7 mouse cellular contexts compared by ENCODE assay signal in the genomic region with DNA sequence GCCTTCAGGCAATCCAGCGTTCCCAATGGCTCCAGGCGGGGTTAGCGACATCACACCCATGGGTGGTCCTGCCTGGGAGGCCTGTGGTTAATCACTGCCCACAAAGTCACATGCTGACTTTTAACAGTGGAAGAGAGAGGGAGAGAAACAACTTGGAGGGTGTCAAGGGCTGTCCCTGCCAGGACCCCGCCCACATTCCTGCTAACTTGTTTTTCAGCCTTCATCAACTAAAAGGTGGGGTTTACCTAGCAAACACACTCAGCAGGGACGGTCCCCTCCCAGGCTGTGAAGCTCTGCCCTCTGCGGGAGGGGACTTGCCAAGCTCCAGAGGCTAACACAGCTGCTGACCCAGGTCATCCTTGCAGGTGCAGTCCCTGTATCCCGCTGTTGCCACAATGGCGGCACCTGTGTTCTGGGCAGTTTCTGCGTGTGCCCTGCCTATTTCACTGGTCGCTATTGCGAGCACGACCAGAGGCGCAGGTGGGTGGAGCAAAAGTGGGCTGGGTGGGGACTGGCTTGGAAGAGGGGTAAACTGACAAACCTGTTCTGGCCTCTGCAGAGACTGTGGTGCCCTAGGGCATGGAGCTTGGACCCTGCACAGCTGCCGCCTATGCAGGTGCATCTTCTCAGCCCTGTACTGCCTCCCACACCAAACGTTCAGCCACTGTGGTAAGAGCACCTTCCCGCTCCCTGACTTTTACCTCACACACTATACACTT. TPM values are rescaled to one million over a fixed set of nuclear protein-coding genes. Genes with fewer than 3 reads are reported as not detected.
DNase-seq lines count a peak whose midpoint lies in the region; ATAC-seq and TF ChIP-seq lines count a peak whose summit lies in the region.

No protein-coding gene starts in this region.

- H3K9me3 ChIP-seq in ES-Bruce4 (replicated peaks; ENCODE audit: control insufficient read depth, insufficient read depth, low read length, poor library complexity, severe bottlenecking): no peaks in the 10 kb centered on the region
- no peaks in the 10 kb centered on the region for H3K9me3 ChIP-seq in hindbrain, embryonic 12.5 days (replicated peaks)
- no peaks in the 10 kb centered on the region for H3K9me3 ChIP-seq in limb, embryonic 15.5 days

- peak overlapping the region; percentile 35 for H3K4me2 ChIP-seq in hindbrain, embryonic 12.5 days (replicated peaks)
- peak overlapping the region; percentile 41 for H3K4me2 ChIP-seq in limb, embryonic 15.5 days

- H3K4me1 ChIP-seq in ES-Bruce4 (ENCODE audit: control insufficient read depth, insufficient read depth, low read length): peaks cover 3% of the 10 kb centered on the region
- peaks cover 12% of the 10 kb centered on the region for H3K4me1 ChIP-seq in hindbrain, embryonic 12.5 days
- peaks cover 7% of the 10 kb centered on the region for H3K4me1 ChIP-seq in limb, embryonic 15.5 days

- peak; percentile 89 for DNase-seq in ZHBTc4 (ENCODE audit: low read depth, low spot score)
- DNase-seq in retina, embryonic 14.5 days (ENCODE audit: low spot score): peak; percentile 34
- no peak for DNase-seq in cerebellum, adult 9-11 months
- no peak for DNase-seq in right cerebral cortex, postnatal 14 days

- H3K4me3 ChIP-seq in ES-Bruce4 (ENCODE audit: low read depth, low read length): peak overlapping the region; percentile 29
- H3K4me3 ChIP-seq in hindbrain, embryonic 12.5 days: peak overlapping the region; percentile 15; the same call in 1 of the 2 replicates
- H3K4me3 ChIP-seq in limb, embryonic 15.5 days: peak overlapping the region; percentile 22

- ATAC-seq in hindbrain, embryonic 12.5 days (ENCODE audit: low FRiP score): no peak
- ATAC-seq in limb, embryonic 15.5 days (ENCODE audit: insufficient number of reproducible peaks, low FRiP score, low TSS enrichment, low read depth): peak; percentile 68

- TF ChIP-seq POLR2A in ES-Bruce4 (IDR thresholded peaks at IDR 0.05; ENCODE audit: insufficient read depth, low read length): no peak

- 4% methylated on average over 16 of the region's 16 CpGs for WGBS in hindbrain, embryonic 12.5 days
- 5% methylated on average over 16 of the region's 16 CpGs for WGBS in limb, embryonic 15.5 days

- no peak overlapping the region for H3K9ac ChIP-seq in ES-Bruce4 (ENCODE audit: low read depth, poor library complexity, severe bottlenecking)
- no peak overlapping the region for H3K9ac ChIP-seq in hindbrain, embryonic 12.5 days
- H3K9ac ChIP-seq in limb, embryonic 15.5 days: no peak overlapping the region

- H3K27me3 ChIP-seq in ES-Bruce4 (ENCODE audit: control insufficient read depth, insufficient read depth, low read length, poor library complexity, severe bottlenecking): no peaks in the 10 kb centered on the region
- peaks cover 39% of the 10 kb centered on the region for H3K27me3 ChIP-seq in hindbrain, embryonic 12.5 days
- H3K27me3 ChIP-seq in limb, embryonic 15.5 days: peaks cover 36% of the 10 kb centered on the region

- H3K27ac ChIP-seq in ES-Bruce4 (ENCODE audit: insufficient read depth, low read length): no peak overlapping the region
- H3K27ac ChIP-seq in hindbrain, embryonic 12.5 days: no peak overlapping the region
- H3K27ac ChIP-seq in limb, embryonic 15.5 days: no peak overlapping the region

- no peaks in the 10 kb centered on the region for H3K36me3 ChIP-seq in ES-Bruce4 (ENCODE audit: control insufficient read depth, insufficient read depth, low read length, poor library complexity, severe bottlenecking)
- no peaks in the 10 kb centered on the region for H3K36me3 ChIP-seq in hindbrain, embryonic 12.5 days
- H3K36me3 ChIP-seq in limb, embryonic 15.5 days: no peaks in the 10 kb centered on the region

- TF ChIP-seq CTCF in ES-Bruce4 (IDR thresholded peaks at IDR 0.05; ENCODE audit: low read depth, low read length): no peak

- peak; percentile 71; the same call in 1 of the 2 replicates for TF ChIP-seq EP300 in ES-Bruce4 (IDR thresholded peaks at IDR 0.05; ENCODE audit: insufficient read depth, low read depth, low read length)

RNA-seq across cellular contexts. Expression of a gene that starts 1.5 kb away (rescaled TPM):
- polyA plus RNA-seq in ES-Bruce4 (2011; ENCODE audit: insufficient read depth, insufficient read length, low read depth, missing spikeins): 1.8 and 2.2 TPM in 2 replicates
- polyA plus RNA-seq in hindbrain, embryonic 12.5 days (2016; fragmentation: Nextera tagmentation; extraction: Ambion mirVana): not detected in 2 replicates
- polyA plus RNA-seq in limb, embryonic 15.5 days (2015; fragmentation: Nextera tagmentation; extraction: Ambion mirVana): 0.96 TPM in 2 replicates

RNA-seq across cellular contexts. Expression of a gene that starts 23.8 kb away (rescaled TPM):
- not detected in 2 replicates for polyA plus RNA-seq in ES-Bruce4 (2011; ENCODE audit: insufficient read depth, insufficient read length, low read depth, missing spikeins)
- polyA plus RNA-seq in hindbrain, embryonic 12.5 days (2016; fragmentation: Nextera tagmentation; extraction: Ambion mirVana): not detected in 2 replicates
- polyA plus RNA-seq in limb, embryonic 15.5 days (2015; fragmentation: Nextera tagmentation; extraction: Ambion mirVana): 0.14 TPM in 1 of 2 replicates, not detected in the other

RNA-seq across cellular contexts. Expression of a gene that starts 38.7 kb away (rescaled TPM):
- not detected in 2 replicates for polyA plus RNA-seq in ES-Bruce4 (2011; ENCODE audit: insufficient read depth, insufficient read length, low read depth, missing spikeins)
- not detected in 2 replicates for polyA plus RNA-seq in hindbrain, embryonic 12.5 days (2016; fragmentation: Nextera tagmentation; extraction: Ambion mirVana)
- polyA plus RNA-seq in limb, embryonic 15.5 days (2015; fragmentation: Nextera tagmentation; extraction: Ambion mirVana): not detected in 2 replicates

RNA-seq across cellular contexts. Expression of a gene that starts 42.5 kb away (rescaled TPM):
- not detected in 2 replicates for polyA plus RNA-seq in ES-Bruce4 (2011; ENCODE audit: insufficient read depth, insufficient read length, low read depth, missing spikeins)
- polyA plus RNA-seq in hindbrain, embryonic 12.5 days (2016; fragmentation: Nextera tagmentation; extraction: Ambion mirVana): 11.4 and 12.8 TPM in 2 replicates
- 0.09 TPM in 1 of 2 replicates, not detected in the other for polyA plus RNA-seq in limb, embryonic 15.5 days (2015; fragmentation: Nextera tagmentation; extraction: Ambion mirVana)

Comparison
In these comparisons a context has a peak if more than half of its experiments do, and no peak if none do; other contexts are left out.
1. DNase-seq: peak in ZHBTc4 (single experiment) and retina, embryonic 14.5 days (single experiment); none in cerebellum, adult 9-11 months (single experiment) and right cerebral cortex, postnatal 14 days (single experiment).
2. Peak in every context shown above with its lines, with median percentiles within 50 percentile points of each other: H3K4me3 ChIP-seq.